Mouse (Mus musculus) MEL (cell line): ENCODE results near the gene Osm. TPM values are rescaled to one million over a fixed set of nuclear protein-coding genes. Genes with fewer than 3 reads are reported as not detected.

ENCODE experiments used
- DNase-seq: peaks from one replicate; pipeline ENCODE4 v3.0.0; 2011; ENCODE audit warnings: low read depth, low spot score
- H3K27ac ChIP-seq: 2 replicates; pipeline ENCODE4 v1.5.1; 2012; ENCODE audit warnings: low read depth, mild to moderate bottlenecking, control low read depth, low read length, moderate library complexity; ENCODE audit not compliant: control insufficient read depth
- H3K27me3 ChIP-seq, 2 experiments: fragments of 150-350 bp in 1 of 2; sonication (generic) in 1 of 2; 2 replicates each; pipeline ENCODE4 v1.6.1; 2012; ENCODE audit warnings: low read length in 2 of 2, mild to moderate bottlenecking in 2 of 2, improper control_type of control experiment in 1 of 2, moderate library complexity in 1 of 2; ENCODE audit not compliant: insufficient read depth in 2 of 2, control insufficient read depth in 1 of 2
- H3K36me3 ChIP-seq, 2 experiments: 2 replicates each; pipeline ENCODE4 v1.6.1; 2012 to 2014; ENCODE audit warnings: low read length in 2 of 2, improper control_type of control experiment in 1 of 2, inconsistent platforms in 1 of 2, mild to moderate bottlenecking in 1 of 2; ENCODE audit not compliant: insufficient read depth in 2 of 2, control insufficient read depth in 1 of 2
- H3K4me1 ChIP-seq, 2 experiments: fragments of 150-350 bp in 1 of 2; sonication (generic) in 1 of 2; 2 replicates each; pipeline ENCODE4 v1.6.1; 2012; ENCODE audit warnings: low read length in 2 of 2, improper control_type of control experiment in 1 of 2, mild to moderate bottlenecking in 1 of 2; ENCODE audit not compliant: insufficient read depth in 2 of 2, control insufficient read depth in 1 of 2
- H3K4me3 ChIP-seq, 2 experiments: fragments of 150-350 bp in 1 of 2; sonication (generic) in 1 of 2; 2 replicates each; pipeline ENCODE4 v1.5.1; 2012; ENCODE audit warnings: low read depth in 2 of 2, low read length in 2 of 2, mild to moderate bottlenecking in 2 of 2, moderate library complexity in 2 of 2, control low read depth in 1 of 2, improper control_type of control experiment in 1 of 2; ENCODE audit not compliant: control insufficient read depth in 1 of 2, insufficient read depth in 1 of 2
- H3K79me2 ChIP-seq: 2 replicates; pipeline ENCODE4 v1.6.1; 2012; ENCODE audit warnings: mild to moderate bottlenecking, low read length, moderate library complexity; ENCODE audit not compliant: control insufficient read depth, poor library complexity, insufficient read depth
- H3K9ac ChIP-seq: 2 replicates; pipeline ENCODE4 v1.6.1; 2012; ENCODE audit warnings: low read depth, mild to moderate bottlenecking, control low read depth, low read length, moderate library complexity; ENCODE audit not compliant: control insufficient read depth, poor library complexity, severe bottlenecking
- H3K9me3 ChIP-seq: fragments of 150-350 bp; sonication (generic); replicated peaks from 2 replicates; pipeline ENCODE4 v1.6.1; 2012; ENCODE audit warnings: mild to moderate bottlenecking, low read length, improper control_type of control experiment, moderate library complexity; ENCODE audit not compliant: insufficient read depth
- BHLHE40 ChIP-seq: IDR thresholded peaks from 2 replicates; pipeline ENCODE4 v1.6.1; 2012; ENCODE audit warnings: low read depth, mild to moderate bottlenecking, inconsistent platforms, low read length, improper control_type of control experiment, borderline replicate concordance
- CHD1 ChIP-seq: IDR thresholded peaks from 2 replicates; pipeline ENCODE4 v1.6.1; 2012; ENCODE audit warnings: low read depth, mild to moderate bottlenecking, inconsistent platforms, low read length, improper control_type of control experiment
- CHD2 ChIP-seq: IDR thresholded peaks from 2 replicates; pipeline ENCODE4 v1.6.1; 2011; ENCODE audit warnings: low read length, improper control_type of control experiment
- CTCF ChIP-seq, 3 experiments: IDR thresholded peaks in 2 of 3; conservative IDR thresholded peaks in 1 of 3; 2 replicates each; pipeline ENCODE4 v1.5.1; 2011 to 2012; ENCODE audit warnings: low read length in 3 of 3, low read depth in 2 of 3, mild to moderate bottlenecking in 2 of 3, improper control_type of control experiment in 1 of 3, inconsistent platforms in 1 of 3, mixed read lengths in 1 of 3, moderate library complexity in 1 of 3; ENCODE audit not compliant: control insufficient read depth in 1 of 3, insufficient read depth in 1 of 3, poor library complexity in 1 of 3, severe bottlenecking in 1 of 3
- ELF1 ChIP-seq: IDR thresholded peaks from 2 replicates; pipeline ENCODE4 v1.6.1; 2014; ENCODE audit warnings: low read depth, mild to moderate bottlenecking, inconsistent platforms, low read length, improper control_type of control experiment, moderate library complexity
- EP300 ChIP-seq, 2 experiments: IDR thresholded peaks; 2 replicates each; pipeline ENCODE4 v1.6.1; 2011; ENCODE audit warnings: improper control_type of control experiment in 2 of 2, low read length in 2 of 2, low read depth in 1 of 2, mild to moderate bottlenecking in 1 of 2
- GABPA ChIP-seq: IDR thresholded peaks from 2 replicates; pipeline ENCODE4 v1.6.1; 2012; ENCODE audit warnings: low read depth, mild to moderate bottlenecking, inconsistent platforms, low read length, improper control_type of control experiment, moderate library complexity
- HCFC1 ChIP-seq: IDR thresholded peaks from 2 replicates; pipeline ENCODE4 v1.6.1; 2012; ENCODE audit warnings: low read depth, mild to moderate bottlenecking, inconsistent platforms, low read length, improper control_type of control experiment, moderate library complexity
- JUND ChIP-seq: IDR thresholded peaks from 2 replicates; pipeline ENCODE4 v1.6.1; 2011; ENCODE audit warnings: low read depth, mild to moderate bottlenecking, improper control_type of control experiment, low read length
- KAT2A ChIP-seq: conservative IDR thresholded peaks from 2 replicates; pipeline ENCODE4 v1.6.1; 2012; ENCODE audit warnings: low read depth, low read length, improper control_type of control experiment, inconsistent platforms
- MAFK ChIP-seq: IDR thresholded peaks from 2 replicates; pipeline ENCODE4 v1.6.1; 2011; ENCODE audit warnings: low read depth, mild to moderate bottlenecking, low read length, improper control_type of control experiment, borderline replicate concordance
- MXI1 ChIP-seq: IDR thresholded peaks from 2 replicates; pipeline ENCODE4 v1.6.1; 2011; ENCODE audit warnings: mild to moderate bottlenecking, low read depth, low read length, improper control_type of control experiment
- MYC ChIP-seq: IDR thresholded peaks from 2 replicates; pipeline ENCODE4 v1.6.1; 2011; ENCODE audit warnings: low read depth, mild to moderate bottlenecking, low read length, improper control_type of control experiment, moderate library complexity
- POLR2A ChIP-seq, 2 experiments: IDR thresholded peaks; 2 replicates each; pipeline ENCODE4 v1.6.1; 2011 to 2012; ENCODE audit warnings: low read length in 2 of 2, mild to moderate bottlenecking in 2 of 2, control low read depth in 1 of 2, improper control_type of control experiment in 1 of 2, low read depth in 1 of 2, moderate library complexity in 1 of 2; ENCODE audit not compliant: control insufficient read depth in 1 of 2, insufficient read depth in 1 of 2, poor library complexity in 1 of 2
- POLR2AphosphoS2 ChIP-seq: IDR thresholded peaks from 2 replicates; pipeline ENCODE4 v1.6.1; 2011; ENCODE audit warnings: low read length, improper control_type of control experiment
- SIN3A ChIP-seq: IDR thresholded peaks from 2 replicates; pipeline ENCODE4 v1.6.1; 2012; ENCODE audit warnings: low read length, improper control_type of control experiment, inconsistent platforms
- SMC3 ChIP-seq: IDR thresholded peaks from 2 replicates; pipeline ENCODE4 v1.6.1; 2011; ENCODE audit warnings: low read depth, low read length, improper control_type of control experiment
- TAL1 ChIP-seq: IDR thresholded peaks from 2 replicates; pipeline ENCODE4 v1.6.1; 2012; ENCODE audit warnings: mild to moderate bottlenecking, inconsistent platforms, low read length, moderate library complexity, mixed read lengths
- UBTF ChIP-seq: IDR thresholded peaks from 2 replicates; pipeline ENCODE4 v1.6.1; 2012; ENCODE audit warnings: low read depth, mild to moderate bottlenecking, inconsistent platforms, low read length, improper control_type of control experiment, moderate library complexity, borderline replicate concordance; ENCODE audit not compliant: insufficient read depth
- USF1 ChIP-seq: IDR thresholded peaks from 2 replicates; pipeline ENCODE4 v1.6.1; 2014; ENCODE audit warnings: low read depth, mild to moderate bottlenecking, inconsistent platforms, low read length, improper control_type of control experiment, moderate library complexity
- USF2 ChIP-seq, 2 experiments: IDR thresholded peaks; 2 replicates each; pipeline ENCODE4 v1.6.1; 2011 to 2012; ENCODE audit warnings: improper control_type of control experiment in 2 of 2, low read length in 2 of 2, borderline replicate concordance in 1 of 2, inconsistent platforms in 1 of 2, low read depth in 1 of 2, mild to moderate bottlenecking in 1 of 2; ENCODE audit not compliant: insufficient read depth in 1 of 2
- ZC3H11A ChIP-seq: IDR thresholded peaks from 2 replicates; pipeline ENCODE4 v1.6.1; 2012; ENCODE audit warnings: low read depth, mild to moderate bottlenecking, inconsistent platforms, low read length, improper control_type of control experiment
- ZMIZ1 ChIP-seq: IDR thresholded peaks from 2 replicates; pipeline ENCODE4 v1.6.1; 2012; ENCODE audit warnings: low read depth, mild to moderate bottlenecking, inconsistent platforms, low read length, improper control_type of control experiment, moderate library complexity
- ZNF384 ChIP-seq: IDR thresholded peaks from 2 replicates; pipeline ENCODE4 v1.6.1; 2012; ENCODE audit warnings: low read depth, mild to moderate bottlenecking, inconsistent platforms, low read length, improper control_type of control experiment
- polyA plus RNA-seq, 2 experiments: library from polyadenylated mRNA; stranded (reverse) in 1 of 2; unstranded in 1 of 2; fragments of >175 nt in 1 of 2; fragments of >200 nt in 1 of 2; gene quantifications; 2 replicates each; pipeline versions ENCODE4 v1.2.1 to v1.2.4; 2012; ENCODE audit warnings: low replicate concordance in 2 of 2, low read depth in 1 of 2; ENCODE audit not compliant: insufficient read length in 2 of 2, insufficient read depth in 1 of 2, missing spikeins in 1 of 2
- total RNA-seq: library from RNA; depleted of rRNA; stranded (reverse); fragments of 300-350 nt; gene quantifications from 2 replicates; pipeline ENCODE4 v1.2.3, GENCODE M21; 2012

The Osm gene
- total and polyA plus RNA-seq, 3 experiments, result 10.6 to 15.4 TPM; not detected in 1

DNA sequence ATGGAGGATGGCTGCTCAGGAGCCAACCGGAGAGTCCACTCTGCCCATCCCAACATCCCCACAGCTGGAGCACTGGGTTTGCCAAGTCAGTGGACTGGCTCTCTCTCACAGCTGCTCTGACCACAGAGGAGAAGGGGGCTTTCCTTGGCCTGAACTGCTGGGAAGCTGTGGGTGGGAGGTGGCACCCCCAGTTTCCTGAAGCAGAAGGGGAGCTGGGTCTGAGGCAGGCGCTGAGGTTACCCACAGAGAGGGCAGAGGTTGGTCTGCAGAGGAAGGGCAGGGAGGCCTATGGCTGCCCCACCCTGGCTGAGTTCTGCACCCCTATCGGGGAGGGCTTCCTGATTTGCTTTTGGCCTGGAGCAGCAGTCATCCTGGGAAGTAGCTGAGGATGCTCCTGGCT lies 15.2 kb downstream of the Osm start:
- Histone ChIP-seq H3K27me3 (no peaks in the 10 kb centered on the region), H3K4me1 (peaks cover under 1 to 1% of the 10 kb centered on the region in 2 experiments; a peak in 3 of 4 replicates), H3K9ac (no peak overlapping the region), H3K9me3 (no peaks in the 10 kb centered on the region), H3K36me3 (peaks cover 0 to 6% of the 10 kb centered on the region in 2 experiments; a peak in 2 of 4 replicates), H3K79me2 (no peaks in the 10 kb centered on the region), H3K27ac (no peak overlapping the region), H3K4me3 (no peak overlapping the region)
- TF ChIP-seq BHLHE40, result no peak
- no peak for TF ChIP-seq MYC
- no peak for DNase-seq

DNA sequence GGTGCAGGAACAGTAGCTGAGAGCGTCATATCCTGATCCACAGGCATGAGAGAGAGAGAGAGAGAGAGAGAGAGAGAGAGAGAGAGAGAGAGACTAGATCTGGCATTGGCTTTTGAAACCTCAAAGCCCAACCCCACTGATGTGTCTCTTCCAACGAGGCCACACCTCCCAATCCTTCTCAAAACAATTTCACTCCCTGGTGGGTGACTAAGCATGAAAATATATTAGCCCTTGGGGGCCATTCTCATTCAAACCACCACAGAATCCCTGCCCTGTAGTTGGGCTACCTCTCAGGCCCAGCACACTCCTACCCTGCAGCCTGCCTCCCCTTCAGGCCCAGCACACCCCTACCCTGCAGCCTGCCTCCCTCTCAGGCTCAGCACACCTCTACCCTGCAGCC lies 16.7 kb downstream of the Osm start:
- no peak for TF ChIP-seq ELF1
- TF ChIP-seq MXI1, result no peak
- TF ChIP-seq MAFK, result no peak
- TF ChIP-seq USF2 (IDR thresholded peaks at IDR 0.05; ENCODE audit: borderline replicate concordance in 1 of 2, insufficient read depth in 1 of 2, low read depth in 1 of 2, low read length in 2 of 2), result no peak
- no peak for TF ChIP-seq ZNF384
- Histone ChIP-seq H3K9ac (no peak overlapping the region), H3K36me3 (no peaks in the 10 kb centered on the region), H3K27me3 (no peaks in the 10 kb centered on the region), H3K4me1 (no peaks in the 10 kb centered on the region), H3K27ac (no peak overlapping the region), H3K4me3 (no peak overlapping the region), H3K9me3 (no peaks in the 10 kb centered on the region), H3K79me2 (no peaks in the 10 kb centered on the region)
- DNase-seq, result no peak

DNA sequence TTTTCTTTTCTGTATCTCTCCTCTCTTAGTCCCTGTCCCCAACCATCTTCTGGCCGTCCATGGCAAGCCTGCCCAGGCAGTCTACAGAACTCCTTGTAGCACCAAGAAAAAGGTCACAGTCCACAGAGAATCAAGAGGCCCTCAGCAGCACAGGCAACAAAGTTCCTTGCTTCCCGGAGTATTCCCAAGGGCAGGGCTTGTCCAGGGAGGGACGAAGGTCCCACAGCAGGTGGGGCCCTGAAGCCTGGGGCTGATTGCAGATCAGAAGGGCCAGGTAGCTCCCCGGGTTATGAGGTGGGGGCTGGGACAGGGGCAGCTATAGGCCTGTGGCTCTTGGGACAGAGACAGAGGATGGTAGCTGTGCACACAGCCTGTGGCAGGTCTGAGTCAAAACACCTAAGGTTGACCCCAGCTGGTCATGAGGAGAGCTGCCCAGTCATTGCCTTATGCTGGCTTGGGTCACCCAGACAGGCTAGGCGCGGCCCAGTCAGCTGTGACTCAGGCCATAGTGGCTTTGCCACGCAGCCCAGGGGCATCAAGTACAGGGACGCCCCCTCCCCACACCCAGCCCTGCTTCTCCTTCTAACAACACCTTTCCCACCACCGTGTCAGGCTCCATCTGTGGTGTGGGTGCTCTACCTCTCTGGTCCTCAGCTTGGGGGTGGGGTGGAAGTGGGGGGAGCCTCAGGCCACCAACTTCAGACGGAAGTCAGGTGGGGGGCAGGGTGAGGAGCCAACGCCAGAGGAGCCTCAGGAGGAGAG lies 20.8 kb downstream of the Osm start, which contains the start of gene Lif:
TSS of gene Lif (plus strand) at position 712 of the 762 bp plus-strand sequence.
- H3K4me1 ChIP-seq, result peaks cover 6 to 22% of the 10 kb centered on the region in 2 experiments
- H3K9me3 ChIP-seq, result no peaks in the 10 kb centered on the region
- DNase-seq, result no peak
- H3K27ac ChIP-seq, result no peak within 1 kb of the TSS
- H3K36me3 ChIP-seq, result peaks cover 0 to 8% of the 10 kb centered on the region in 2 experiments; a peak in 2 of 4 replicates
- no peaks in the 10 kb centered on the region for H3K27me3 ChIP-seq
- no peaks in the 10 kb centered on the region for H3K79me2 ChIP-seq
- no peak for TF ChIP-seq UBTF
- no peak for TF ChIP-seq ZC3H11A
- no peak for TF ChIP-seq SMC3
- no peak for TF ChIP-seq TAL1
- no peak for TF ChIP-seq EP300 (IDR thresholded peaks at IDR 0.05; ENCODE audit: low read depth in 1 of 2, low read length in 2 of 2)
- no peak for TF ChIP-seq USF1
- no peak for TF ChIP-seq ELF1
- TF ChIP-seq ZMIZ1, result no peak
- no peak for TF ChIP-seq JUND
- no peak for TF ChIP-seq CHD1
- TF ChIP-seq KAT2A, result no peak
- TF ChIP-seq SIN3A, result no peak
- no peak for TF ChIP-seq CTCF (IDR thresholded peaks at IDR 0.05 in 2 of 3, conservative IDR thresholded peaks at IDR 0.05 in 1 of 3; ENCODE audit: control insufficient read depth in 1 of 3, insufficient read depth in 1 of 3, low read depth in 2 of 3, low read length in 3 of 3, poor library complexity in 1 of 3, severe bottlenecking in 1 of 3)
- TF ChIP-seq CHD2, result no peak
- TF ChIP-seq POLR2A (IDR thresholded peaks at IDR 0.05; ENCODE audit: control insufficient read depth in 1 of 2, insufficient read depth in 1 of 2, low read depth in 1 of 2, low read length in 2 of 2, poor library complexity in 1 of 2), result no peak
- no peak for TF ChIP-seq POLR2AphosphoS2
- no peak for TF ChIP-seq GABPA
- no peak for TF ChIP-seq HCFC1
- H3K9ac ChIP-seq, result no peak within 1 kb of the TSS
- H3K4me3 ChIP-seq, result no peak within 1 kb of the TSS
